Mouse (Mus musculus): Measurements from ENCODE around the gene Gltpd2.

The Gltpd2 gene

GRCm38 (mm10) chr11:70562287-70562994 is 43.4 kb downstream of the Gltpd2 start, which contains the start of gene Mink1:
Gene Mink1, plus strand, starts transcription at chr11:70562881.
- peak; percentile 79; the same call in 1 of the 2 replicates for ATAC-seq (ENCODE audit: insufficient number of reproducible peaks, low FRiP score, low TSS enrichment)

GRCm38 (mm10) chr11:70562995-70563469 is 44.0 kb downstream of the Gltpd2 start:
- ATAC-seq (ENCODE audit: insufficient number of reproducible peaks, low FRiP score, low TSS enrichment), result 0 out of 2 replicates have a peak, but pooled peaks have one; percentile 45

- no peak for ATAC-seq (ENCODE audit: insufficient number of reproducible peaks, low FRiP score, low TSS enrichment)
Observed at GRCm38 (mm10) chr11:70563470-70564275, 44.7 kb downstream of the Gltpd2 start.

GRCm38 (mm10) chr11:70564276-70564873 is 45.4 kb downstream of the Gltpd2 start:
- no peak for ATAC-seq (ENCODE audit: insufficient number of reproducible peaks, low FRiP score, low TSS enrichment)

- ATAC-seq (ENCODE audit: insufficient number of reproducible peaks, low FRiP score, low TSS enrichment), result no peak
Observed at GRCm38 (mm10) chr11:70566586-70566985, 47.6 kb downstream of the Gltpd2 start.
